Mouse (Mus musculus): ENCODE results near the gene Lmcd1. TPM values are rescaled to one million over a fixed set of nuclear protein-coding genes. Genes with fewer than 3 reads are reported as not detected.
"Not testable (repeated sequence)": the region's sequence is repeated elsewhere in the genome, so short reads cannot be mapped to it uniquely, and the experiment has no call there.

The Lmcd1 gene
- total RNA-seq (2022) = 1 to 10 TPM; 6.1 to 8.3 (median 7.2) TPM

GRCm38 (mm10) chr6:112273501-112274205 is at the start of gene Lmcd1:
Gene Lmcd1, plus strand, starts transcription at chr6:112273758.
- peak; percentile 64 to 74 for DNase-seq (ENCODE audit: low spot score in 2 of 2)

GRCm38 (mm10) chr6:112223877-112224632 is 49.5 kb upstream of the Lmcd1 start:
- DNase-seq (ENCODE audit: low spot score in 2 of 2) = no peak

GRCm38 (mm10) chr6:112236775-112237174 is 36.8 kb upstream of the Lmcd1 start:
- peak in 1 of 2 experiments; percentile 10 for DNase-seq (ENCODE audit: low spot score in 2 of 2)

GRCm38 (mm10) chr6:112242216-112242615 is 31.3 kb upstream of the Lmcd1 start:
- DNase-seq (ENCODE audit: low spot score in 2 of 2) = peak; percentile 19 to 36

GRCm38 (mm10) chr6:112245639-112246038 is 27.9 kb upstream of the Lmcd1 start:
- peak; percentile 17 to 26 for DNase-seq (ENCODE audit: low spot score in 2 of 2)

- no peak for DNase-seq (ENCODE audit: low spot score in 2 of 2)
Observed at GRCm38 (mm10) chr6:112246636-112247035, 26.9 kb upstream of the Lmcd1 start.

GRCm38 (mm10) chr6:112253943-112254342 is 19.6 kb upstream of the Lmcd1 start:
- not testable (repeated sequence) for DNase-seq (ENCODE audit: low spot score in 2 of 2)

GRCm38 (mm10) chr6:112254967-112255366 is 18.6 kb upstream of the Lmcd1 start:
- DNase-seq (ENCODE audit: low spot score in 2 of 2) = no peak

- no peak for DNase-seq (ENCODE audit: low spot score in 2 of 2)
Observed at GRCm38 (mm10) chr6:112255388-112256225, 18.0 kb upstream of the Lmcd1 start.

GRCm38 (mm10) chr6:112256599-112256998 is 17.0 kb upstream of the Lmcd1 start:
- DNase-seq (ENCODE audit: low spot score in 2 of 2) = no peak

GRCm38 (mm10) chr6:112261089-112261488 is 12.5 kb upstream of the Lmcd1 start:
- no peak for DNase-seq (ENCODE audit: low spot score in 2 of 2)

- DNase-seq (ENCODE audit: low spot score in 2 of 2) = no peak
Observed at GRCm38 (mm10) chr6:112264321-112264720, 9.2 kb upstream of the Lmcd1 start.

- DNase-seq (ENCODE audit: low spot score in 2 of 2) = peak; percentile 67 to 69
Observed at GRCm38 (mm10) chr6:112266631-112267030, 6.9 kb upstream of the Lmcd1 start.

GRCm38 (mm10) chr6:112267661-112268357 is 5.7 kb upstream of the Lmcd1 start:
- DNase-seq (ENCODE audit: low spot score in 2 of 2) = no peak

GRCm38 (mm10) chr6:112274261-112275055 is 900 bp downstream of the Lmcd1 start:
- peak; percentile 14 to 35 for DNase-seq (ENCODE audit: low spot score in 2 of 2)

- DNase-seq (ENCODE audit: low spot score in 2 of 2) = no peak
Observed at GRCm38 (mm10) chr6:112275731-112276245, 2.2 kb downstream of the Lmcd1 start.

GRCm38 (mm10) chr6:112278805-112279204 is 5.2 kb downstream of the Lmcd1 start:
- DNase-seq (ENCODE audit: low spot score in 2 of 2) = no peak

GRCm38 (mm10) chr6:112280161-112280560 is 6.6 kb downstream of the Lmcd1 start:
- no peak for DNase-seq (ENCODE audit: low spot score in 2 of 2)

- no peak for DNase-seq (ENCODE audit: low spot score in 2 of 2)
Observed at GRCm38 (mm10) chr6:112280945-112281344, 7.4 kb downstream of the Lmcd1 start.

GRCm38 (mm10) chr6:112281935-112282334 is 8.4 kb downstream of the Lmcd1 start:
- no peak for DNase-seq (ENCODE audit: low spot score in 2 of 2)
